Mouse (Mus musculus) midbrain, embryonic 10.5 days (tissue): ENCODE data around the gene Mdfi. TPM values are rescaled to one million over a fixed set of nuclear protein-coding genes. Genes with fewer than 3 reads are reported as not detected.

Experiments
- DNase-seq: peaks from one replicate; pipeline ENCODE4 v3.0.0-alpha.2; 2017; ENCODE audit warnings: low spot score
- H3K27ac ChIP-seq: fragments of 300-500 bp; sonication (generic); replicated peaks from 2 replicates; pipeline ENCODE4 v1.5.1; 2016; ENCODE audit warnings: mild to moderate bottlenecking
- H3K27me3 ChIP-seq: fragments of 300-500 bp; sonication (generic); 2 replicates; pipeline ENCODE4 v1.6.1; 2016; ENCODE audit warnings: low read depth, mild to moderate bottlenecking; ENCODE audit not compliant: poor library complexity, severe bottlenecking
- H3K36me3 ChIP-seq: fragments of 300-500 bp; sonication (generic); 2 replicates; pipeline ENCODE4 v1.6.1; 2016; ENCODE audit warnings: mild to moderate bottlenecking, moderate library complexity
- H3K4me1 ChIP-seq: fragments of 300-500 bp; sonication (generic); 2 replicates; pipeline ENCODE4 v1.6.1; 2016
- H3K4me3 ChIP-seq: fragments of 300-500 bp; sonication (generic); 2 replicates; pipeline ENCODE4 v1.5.1; 2016; ENCODE audit warnings: mild to moderate bottlenecking, moderate library complexity
- H3K9me3 ChIP-seq: fragments of 300-500 bp; sonication (generic); replicated peaks from 2 replicates; pipeline ENCODE4 v1.6.1; 2016; ENCODE audit warnings: mild to moderate bottlenecking
- WGBS: fragments of 180-500 bp; shearing (Covaris S2); methylation state at CpG from one replicate; pipeline ENCODE4 v1.1.7; 2016; 5-methylcytosine and 5-hydroxymethylcytosine counted together
- polyA plus RNA-seq: library from polyadenylated mRNA; unstranded; fragments of >200 nt; fragmentation: Nextera tagmentation; extraction: Ambion mirVana; gene quantifications from 2 replicates; pipeline ENCODE4 v1.2.1, GENCODE M21; 2016

The Mdfi gene
- 10.6 and 12.9 TPM in 2 replicates for polyA plus RNA-seq

DNA sequence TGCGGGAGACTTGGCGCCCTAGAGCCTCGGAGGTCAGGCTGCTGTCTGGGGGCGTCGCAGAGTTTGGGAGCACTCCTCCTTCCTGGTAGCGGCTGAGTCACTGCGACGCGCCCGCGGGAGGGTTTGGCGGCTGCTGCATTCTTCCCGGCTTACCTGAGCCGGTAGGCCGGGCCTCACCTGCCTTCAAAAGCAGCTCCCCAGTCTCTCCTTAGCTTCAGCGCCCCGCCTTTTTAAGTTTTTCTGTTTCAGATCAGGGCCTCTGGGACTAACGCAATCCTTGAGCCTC lies at the start of gene Mdfi:
Gene Mdfi, minus strand, starts transcription at position 210 of the 286 bp plus-strand sequence.
- 4% methylated on average over 18 of the region's 18 CpGs for WGBS
- peaks cover 72% of the 10 kb centered on the region for H3K27me3 ChIP-seq
- DNase-seq, result no peak
- peak within 1 kb of the TSS; percentile 86 for H3K27ac ChIP-seq
- no peaks in the 10 kb centered on the region for H3K36me3 ChIP-seq
- peak within 1 kb of the TSS; percentile 78 for H3K4me3 ChIP-seq
- peaks cover 48% of the 10 kb centered on the region for H3K4me1 ChIP-seq
- no peaks in the 10 kb centered on the region for H3K9me3 ChIP-seq

DNA sequence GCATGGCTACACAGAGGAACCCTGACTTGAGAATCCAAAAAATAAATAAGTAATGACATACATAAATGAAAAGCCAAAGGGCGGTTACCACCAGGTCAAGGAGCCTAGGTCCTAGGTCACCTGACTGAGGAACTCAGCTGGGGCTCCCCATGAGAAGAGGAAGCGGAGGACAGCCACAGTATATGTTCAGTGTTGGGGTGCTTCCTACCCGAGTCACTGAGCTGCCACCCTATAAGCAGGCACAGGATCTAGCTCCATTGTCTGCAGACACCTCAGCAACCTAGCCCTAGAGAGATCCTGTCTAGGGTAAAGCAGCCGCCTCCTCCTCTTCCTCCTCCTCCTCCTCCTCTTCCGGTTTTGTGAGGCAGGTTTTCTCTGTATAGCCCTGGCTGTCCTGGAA lies 48.6 kb upstream of the Mdfi start:
- H3K4me1 ChIP-seq, result peaks cover 92% of the 10 kb centered on the region
- DNase-seq, result no peak
- no peaks in the 10 kb centered on the region for H3K9me3 ChIP-seq
- no peak overlapping the region for H3K27ac ChIP-seq
- WGBS, result 81% methylated on average over 5 of the region's 5 CpGs
- H3K4me3 ChIP-seq, result no peak overlapping the region
- peaks cover 16% of the 10 kb centered on the region for H3K27me3 ChIP-seq
- peaks cover 96% of the 10 kb centered on the region for H3K36me3 ChIP-seq

DNA sequence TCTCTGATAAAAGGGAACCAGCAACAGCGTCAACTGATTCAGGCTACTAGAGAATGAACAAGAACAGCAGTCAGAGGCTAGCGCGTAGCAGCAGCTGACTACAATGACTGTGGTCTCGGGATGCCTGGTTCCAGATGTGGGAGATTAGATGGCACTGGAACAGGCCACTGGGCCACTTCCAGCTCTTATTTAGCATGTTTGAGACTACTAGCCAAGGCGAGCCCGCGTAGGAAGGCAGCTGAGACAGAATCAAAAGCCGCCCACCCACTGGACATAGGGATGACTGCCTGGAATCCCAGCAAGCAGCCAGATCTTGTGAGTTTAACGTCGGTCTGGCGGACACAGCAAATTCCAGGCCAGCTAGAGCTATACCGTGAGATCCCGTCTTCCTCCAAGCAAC lies 46.8 kb upstream of the Mdfi start:
- Histone ChIP-seq H3K36me3 (peaks cover 98% of the 10 kb centered on the region), H3K9me3 (no peaks in the 10 kb centered on the region), H3K4me1 (peaks cover 92% of the 10 kb centered on the region), H3K4me3 (no peak overlapping the region), H3K27ac (peak overlapping the region; percentile 58), H3K27me3 (peaks cover 23% of the 10 kb centered on the region)
- no peak for DNase-seq
- WGBS, result 70% methylated on average over 13 of the region's 13 CpGs

DNA sequence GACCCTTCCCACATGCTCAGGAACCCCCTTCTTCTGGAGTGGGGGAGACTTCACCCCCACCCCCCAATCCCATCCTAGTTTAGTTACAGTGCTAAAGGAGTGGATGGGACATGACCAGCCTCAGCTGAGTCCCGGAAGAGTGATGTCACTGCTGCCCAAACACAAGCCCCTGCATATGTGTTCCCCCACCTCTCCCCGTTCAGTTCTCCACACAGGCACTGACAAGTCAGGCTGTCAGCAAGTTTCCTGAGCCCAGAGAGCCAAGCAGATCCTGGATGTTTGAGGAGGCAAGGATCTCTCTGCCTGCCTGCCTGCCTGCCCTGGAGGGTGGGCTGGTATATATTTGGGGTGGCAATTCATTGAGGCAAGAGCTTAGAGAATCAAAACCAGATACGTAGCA lies 44.7 kb upstream of the Mdfi start:
- no peaks in the 10 kb centered on the region for H3K9me3 ChIP-seq
- DNase-seq, result no peak
- peaks cover 23% of the 10 kb centered on the region for H3K27me3 ChIP-seq
- H3K36me3 ChIP-seq, result peaks cover 99% of the 10 kb centered on the region
- WGBS, result 25% methylated on average over 3 of the region's 3 CpGs
- peaks cover 100% of the 10 kb centered on the region for H3K4me1 ChIP-seq
- H3K27ac ChIP-seq, result peak overlapping the region; percentile 87
- H3K4me3 ChIP-seq, result peak overlapping the region; percentile 5; the same call in 1 of the 2 replicates

DNA sequence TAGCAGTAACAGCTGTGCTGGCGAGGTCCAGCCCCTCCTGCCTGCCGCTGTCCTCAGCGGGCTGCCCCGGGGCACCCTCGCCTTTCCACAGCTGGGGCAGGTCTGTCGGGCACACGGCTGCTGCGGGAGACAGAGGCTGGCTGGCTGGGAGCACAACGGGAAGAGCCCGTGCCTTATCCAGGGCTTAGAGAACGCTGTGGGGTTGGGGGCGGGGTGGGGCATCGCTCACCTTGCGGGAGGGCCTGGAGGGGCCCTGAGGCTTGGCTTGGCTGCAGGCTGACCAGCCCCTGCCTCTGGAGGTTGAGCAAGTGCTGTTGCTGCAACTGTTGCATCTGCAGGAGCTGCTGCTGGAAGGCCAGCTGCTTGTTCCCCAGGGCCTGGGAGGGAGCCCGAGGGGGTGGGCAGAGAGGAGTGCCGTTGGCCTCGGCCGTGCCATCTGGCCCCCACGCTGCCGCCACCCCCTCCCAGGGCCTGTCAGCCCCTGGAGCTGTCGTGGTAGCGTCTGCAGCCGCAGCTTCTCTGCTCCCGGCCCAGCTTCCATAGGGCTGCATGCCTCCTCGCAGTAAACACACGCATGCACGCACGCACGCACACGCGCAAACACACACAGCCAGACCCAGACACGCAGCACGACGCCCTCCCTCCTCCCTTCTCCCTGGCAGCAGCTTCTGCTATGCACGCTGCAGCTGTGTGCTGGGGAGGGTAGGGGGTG lies 44.0 kb upstream of the Mdfi start:
- peaks cover 99% of the 10 kb centered on the region for H3K36me3 ChIP-seq
- DNase-seq, result peak; percentile 52
- peak overlapping the region; percentile 34 for H3K4me3 ChIP-seq
- peaks cover 100% of the 10 kb centered on the region for H3K4me1 ChIP-seq
- 11% methylated on average over 35 of the region's 35 CpGs for WGBS
- H3K9me3 ChIP-seq, result no peaks in the 10 kb centered on the region
- H3K27ac ChIP-seq, result peak overlapping the region; percentile 87
- peaks cover 23% of the 10 kb centered on the region for H3K27me3 ChIP-seq

DNA sequence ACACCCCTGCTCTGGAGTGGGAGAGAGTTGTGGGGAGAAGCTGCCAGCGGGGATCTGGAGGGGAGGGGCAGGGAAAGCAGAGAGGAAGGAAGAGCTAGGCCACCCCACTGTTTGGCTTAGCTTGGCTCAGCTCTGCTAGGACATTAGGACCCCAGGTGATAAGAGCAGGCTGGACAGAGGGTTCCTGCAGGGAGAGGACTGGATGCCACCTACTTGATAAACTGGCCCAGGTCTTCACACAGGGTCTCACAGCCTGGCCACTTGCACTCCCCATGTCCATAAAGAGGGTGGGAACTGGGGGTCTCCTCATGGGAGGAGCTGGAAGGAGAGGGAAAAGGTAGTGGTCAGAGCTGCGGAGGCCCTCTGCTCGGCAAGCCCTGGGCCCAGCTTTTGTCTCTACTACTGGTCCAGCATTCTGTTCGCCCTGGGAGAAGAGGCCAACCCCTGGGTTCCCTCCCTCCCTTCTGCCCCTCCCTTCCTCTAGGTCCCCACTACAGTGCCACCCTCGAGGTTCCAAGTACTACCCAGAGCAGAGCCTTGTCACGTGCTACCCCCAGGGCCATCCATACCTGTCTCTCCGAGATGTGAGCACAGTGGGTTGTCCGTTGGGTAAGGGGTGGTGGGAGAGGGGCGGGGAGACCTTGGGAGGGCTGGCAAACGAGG lies 43.4 kb upstream of the Mdfi start:
- no peaks in the 10 kb centered on the region for H3K9me3 ChIP-seq
- peaks cover 23% of the 10 kb centered on the region for H3K27me3 ChIP-seq
- peak overlapping the region; percentile 34 for H3K4me3 ChIP-seq
- H3K27ac ChIP-seq, result peak overlapping the region; percentile 87
- no peak for DNase-seq
- 19% methylated on average over 10 of the region's 10 CpGs for WGBS
- peaks cover 99% of the 10 kb centered on the region for H3K36me3 ChIP-seq
- peaks cover 100% of the 10 kb centered on the region for H3K4me1 ChIP-seq

DNA sequence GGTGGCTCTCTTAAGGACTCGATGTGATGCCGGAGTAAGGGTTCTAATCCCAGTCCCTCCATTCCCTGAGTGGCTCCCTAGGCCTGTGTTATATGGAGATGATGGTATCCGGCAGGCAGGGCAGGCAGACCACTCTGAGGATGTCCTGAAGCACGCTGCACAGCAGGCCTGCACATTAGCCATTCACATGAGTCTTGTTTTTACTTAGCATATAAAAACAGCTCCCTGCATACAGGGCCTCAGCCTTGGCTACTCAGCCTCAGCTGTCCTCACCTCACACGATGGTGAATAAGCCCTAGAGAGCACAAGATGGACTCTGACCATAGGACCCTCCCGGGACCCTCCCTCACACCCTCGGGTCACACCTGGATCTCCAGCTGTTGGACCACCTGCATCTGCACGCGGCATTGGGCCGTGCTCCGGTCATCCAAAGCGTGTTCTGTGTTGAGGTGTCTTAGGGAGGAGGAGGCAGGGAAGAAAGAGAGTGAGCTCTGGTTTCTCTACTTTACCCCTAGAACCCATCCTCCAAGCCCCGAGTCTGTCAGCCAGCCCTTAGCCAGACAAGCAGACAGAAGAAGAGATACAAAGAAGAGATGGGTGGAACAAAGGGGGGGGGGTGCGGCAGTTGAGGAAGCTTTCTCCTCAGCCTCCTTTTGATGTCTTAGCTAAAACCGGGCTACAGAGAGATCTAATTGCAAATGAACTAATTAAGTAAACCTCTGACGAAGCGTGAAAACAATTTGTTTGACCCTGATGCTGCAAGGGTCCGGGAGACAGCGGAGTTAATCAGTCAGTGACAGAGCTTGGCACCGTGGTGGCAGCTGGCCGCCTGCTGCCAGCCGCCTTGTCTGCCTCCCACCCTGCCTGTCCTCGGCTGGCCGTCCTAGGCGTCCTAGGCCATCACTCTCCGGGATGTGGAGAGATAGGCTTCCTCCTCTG lies 42.6 kb upstream of the Mdfi start:
- H3K27me3 ChIP-seq, result peaks cover 23% of the 10 kb centered on the region
- H3K4me1 ChIP-seq, result peaks cover 100% of the 10 kb centered on the region
- DNase-seq, result peak; percentile 56
- WGBS, result 19% methylated on average over 26 of the region's 26 CpGs
- H3K9me3 ChIP-seq, result no peaks in the 10 kb centered on the region
- peaks cover 99% of the 10 kb centered on the region for H3K36me3 ChIP-seq
- peak overlapping the region; percentile 34; the same call in 1 of the 2 replicates for H3K4me3 ChIP-seq
- peak overlapping the region; percentile 87 for H3K27ac ChIP-seq

DNA sequence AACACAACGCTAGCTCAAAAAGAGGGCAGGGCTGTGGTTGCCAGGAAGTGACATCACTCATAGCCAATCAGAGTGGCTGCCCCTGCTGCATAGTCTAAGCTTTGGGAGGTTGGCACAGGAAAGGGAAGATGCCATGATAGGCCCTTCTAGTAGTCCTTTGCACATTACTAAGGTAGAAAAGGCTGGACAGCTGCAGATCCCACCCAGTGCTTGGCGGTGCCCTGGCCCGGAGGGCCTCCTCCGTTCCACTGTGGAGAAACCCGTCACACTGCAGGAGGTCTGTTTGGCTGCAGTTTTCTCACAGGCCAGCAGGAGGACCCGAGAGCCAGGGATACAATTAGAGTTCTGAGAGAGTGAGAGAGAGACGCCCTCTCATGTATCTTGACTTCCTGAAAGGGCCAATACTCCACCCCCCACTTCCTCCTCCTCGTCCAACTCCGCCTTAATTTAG lies 38.9 kb upstream of the Mdfi start:
- Histone ChIP-seq H3K36me3 (peaks cover 99% of the 10 kb centered on the region), H3K9me3 (no peaks in the 10 kb centered on the region), H3K27me3 (peaks cover 8% of the 10 kb centered on the region; the same call in 1 of the 2 replicates), H3K27ac (peak overlapping the region; percentile 87), H3K4me3 (peak overlapping the region; percentile 16; the same call in 1 of the 2 replicates), H3K4me1 (peaks cover 82% of the 10 kb centered on the region)
- WGBS, result 23% methylated on average over 9 of the region's 9 CpGs
- DNase-seq, result peak; percentile 80

DNA sequence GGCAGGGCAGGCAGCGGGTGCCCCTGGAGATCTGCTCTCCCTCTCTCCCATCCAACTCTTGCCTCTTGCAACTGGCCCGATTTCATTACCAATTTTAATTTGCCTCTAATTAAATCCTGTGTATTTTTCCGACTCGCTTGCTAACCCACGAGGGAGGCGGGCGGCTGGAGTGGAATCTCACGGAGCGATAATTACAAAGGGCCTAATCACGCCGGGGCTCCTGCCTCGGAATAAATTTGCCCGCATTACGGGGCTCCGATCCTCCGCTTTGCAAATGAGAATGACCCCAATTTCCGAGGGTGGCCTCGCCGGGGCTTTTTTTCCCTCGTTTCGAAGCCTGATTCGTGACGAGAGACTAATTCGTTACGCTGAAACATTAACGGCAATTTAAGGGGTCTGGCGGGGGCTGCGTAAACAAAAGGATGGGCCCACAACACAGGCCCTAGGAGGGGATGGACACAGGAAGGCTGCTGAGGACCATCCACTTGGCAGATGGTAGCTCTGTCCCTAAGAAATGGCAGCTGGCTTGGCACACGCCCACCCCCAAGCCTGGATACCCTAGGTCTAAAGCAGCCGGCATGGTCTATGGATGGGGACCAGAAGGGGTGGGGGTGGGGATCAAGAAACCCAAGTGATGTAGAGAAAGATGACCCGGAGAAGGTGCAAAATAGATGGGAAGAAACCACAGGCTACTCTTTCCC lies 38.0 kb upstream of the Mdfi start:
- Histone ChIP-seq H3K27ac (peak overlapping the region; percentile 87), H3K9me3 (no peaks in the 10 kb centered on the region), H3K4me3 (no peak overlapping the region), H3K36me3 (peaks cover 100% of the 10 kb centered on the region), H3K4me1 (peaks cover 81% of the 10 kb centered on the region), H3K27me3 (peaks cover 4% of the 10 kb centered on the region; the same call in 1 of the 2 replicates)
- 86% methylated on average over 31 of the region's 31 CpGs for WGBS
- DNase-seq, result no peak

DNA sequence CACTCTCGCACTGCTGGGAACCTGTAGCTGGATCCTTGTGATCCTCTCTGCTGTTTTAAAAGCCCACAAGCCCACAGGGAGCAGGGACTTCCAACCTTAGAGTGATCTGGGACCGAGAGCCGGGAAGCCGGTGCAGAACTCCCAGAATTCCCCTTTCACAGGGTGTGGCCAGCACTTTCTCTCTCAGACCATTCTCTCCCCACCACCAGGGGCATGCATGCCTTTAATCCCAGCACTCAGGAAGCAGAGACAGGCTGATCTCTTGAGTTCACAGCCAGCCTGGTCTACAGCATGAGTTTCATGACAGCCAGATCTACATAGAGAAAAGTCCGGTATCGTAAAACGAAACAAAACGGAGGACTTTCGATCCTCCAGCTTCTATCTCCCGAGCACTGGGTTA lies 35.4 kb upstream of the Mdfi start:
- Histone ChIP-seq H3K27ac (no peak overlapping the region), H3K4me3 (no peak overlapping the region), H3K9me3 (no peaks in the 10 kb centered on the region), H3K36me3 (peaks cover 92% of the 10 kb centered on the region), H3K27me3 (peaks cover 4% of the 10 kb centered on the region; the same call in 1 of the 2 replicates), H3K4me1 (peaks cover 57% of the 10 kb centered on the region)
- WGBS, result 94% methylated on average over 10 of the region's 10 CpGs
- no peak for DNase-seq

DNA sequence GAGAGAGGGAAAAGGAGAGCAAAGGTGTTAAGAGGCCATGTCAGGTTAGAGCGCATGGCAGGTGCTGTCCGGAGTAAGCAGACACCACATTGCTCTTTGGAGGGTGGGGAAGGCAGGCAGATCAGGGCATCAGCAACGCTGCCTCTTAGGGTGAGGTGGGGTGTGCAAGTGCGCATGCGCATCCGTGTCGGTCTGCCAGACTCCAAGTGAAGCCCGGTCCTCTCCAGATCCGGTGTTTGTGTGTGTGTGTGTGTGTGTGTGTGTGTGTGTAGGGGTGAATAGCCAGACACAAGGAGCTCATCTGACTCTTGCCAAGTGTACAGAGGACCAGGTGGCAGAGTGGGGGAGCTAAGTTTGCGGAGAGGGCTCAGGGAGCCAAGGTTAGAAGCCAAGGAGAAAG lies 31.5 kb upstream of the Mdfi start:
- Histone ChIP-seq H3K27ac (peak overlapping the region; percentile 18), H3K4me3 (no peak overlapping the region), H3K9me3 (no peaks in the 10 kb centered on the region), H3K4me1 (peaks cover 46% of the 10 kb centered on the region), H3K27me3 (peaks cover 4% of the 10 kb centered on the region; the same call in 1 of the 2 replicates), H3K36me3 (peaks cover 54% of the 10 kb centered on the region)
- no peak for DNase-seq
- WGBS, result 65% methylated on average over 10 of the region's 10 CpGs

DNA sequence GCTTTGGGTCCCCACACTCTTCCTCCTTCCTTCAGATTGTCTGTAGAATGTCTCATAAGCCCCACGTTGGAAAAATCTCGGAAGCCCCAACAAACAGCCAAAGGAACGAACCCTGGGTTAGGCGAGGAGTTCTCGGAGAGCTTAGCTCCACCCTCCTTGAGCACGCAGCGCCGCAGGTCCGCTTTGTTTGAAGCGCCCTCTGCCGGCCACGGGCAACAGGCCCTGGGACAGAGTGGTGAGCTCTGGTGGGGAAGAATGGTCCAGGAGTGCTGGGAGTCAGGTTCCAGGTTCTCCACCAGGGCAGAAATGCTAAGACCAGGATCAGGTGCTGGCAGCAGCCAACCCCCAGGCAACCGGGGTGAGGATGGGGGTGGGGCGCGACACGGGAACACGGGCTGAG lies 30.0 kb upstream of the Mdfi start:
- Histone ChIP-seq H3K9me3 (no peaks in the 10 kb centered on the region), H3K4me3 (0 out of 2 replicates have a peak overlapping the region, but pooled peaks have one; percentile 11), H3K36me3 (peaks cover 38% of the 10 kb centered on the region), H3K27me3 (peaks cover 4% of the 10 kb centered on the region; the same call in 1 of the 2 replicates), H3K4me1 (peaks cover 46% of the 10 kb centered on the region), H3K27ac (peak overlapping the region; percentile 76)
- WGBS, result 3% methylated on average over 17 of the region's 17 CpGs
- peak; percentile 89 for DNase-seq
